Mouse (Mus musculus) neural tube, embryonic 15.5 days (tissue): ENCODE data around the gene Chd2. TPM values are rescaled to one million over a fixed set of nuclear protein-coding genes. Genes with fewer than 3 reads are reported as not detected.

ENCODE experiments used
- ATAC-seq: fragments of 200-750 bp; cut with Nextera tagmentation; 2 replicates; pipeline ENCODE4 v1.8.0; 2017; ENCODE audit warnings: mild to moderate bottlenecking, moderate TSS enrichment, moderate library complexity; ENCODE audit not compliant: low FRiP score
- H3K27ac ChIP-seq: fragments of 300-500 bp; sonication (generic); replicated peaks from 2 replicates; pipeline ENCODE4 v1.5.1; 2015; ENCODE audit warnings: mild to moderate bottlenecking, inconsistent platforms
- H3K27me3 ChIP-seq: fragments of 300-500 bp; sonication (generic); replicated peaks from 2 replicates; pipeline ENCODE4 v1.6.1; 2015; ENCODE audit warnings: inconsistent platforms
- H3K36me3 ChIP-seq: fragments of 300-500 bp; sonication (generic); 2 replicates; pipeline ENCODE4 v1.6.1; 2015; ENCODE audit warnings: inconsistent platforms
- H3K4me1 ChIP-seq: fragments of 300-500 bp; sonication (generic); 2 replicates; pipeline ENCODE4 v1.6.1; 2015; ENCODE audit warnings: inconsistent platforms
- H3K4me2 ChIP-seq: fragments of 300-500 bp; sonication (generic); 2 replicates; pipeline ENCODE4 v1.6.1; 2015; ENCODE audit warnings: inconsistent platforms, mild to moderate bottlenecking, moderate library complexity
- H3K4me3 ChIP-seq: fragments of 300-500 bp; sonication (generic); replicated peaks from 2 replicates; pipeline ENCODE4 v1.5.1; 2015; ENCODE audit warnings: mild to moderate bottlenecking, inconsistent platforms
- H3K9ac ChIP-seq: fragments of 300-500 bp; sonication (generic); replicated peaks from 2 replicates; pipeline ENCODE4 v1.6.1; 2015; ENCODE audit warnings: mild to moderate bottlenecking, inconsistent platforms
- H3K9me3 ChIP-seq: fragments of 300-500 bp; sonication (generic); replicated peaks from 2 replicates; pipeline ENCODE4 v1.6.1; 2016; ENCODE audit warnings: inconsistent platforms
- WGBS: fragments of 180-500 bp; shearing (Covaris S2); methylation state at CpG from one replicate; pipeline ENCODE4 v1.1.7; 2015; ENCODE audit warnings: mixed read lengths; 5-methylcytosine and 5-hydroxymethylcytosine counted together
- polyA plus RNA-seq: library from polyadenylated mRNA; unstranded; fragments of >200 nt; fragmentation: Nextera tagmentation; extraction: Ambion mirVana; gene quantifications from 2 replicates; pipeline ENCODE4 v1.2.1, GENCODE M21; 2015

Chd2 gene
- polyA plus RNA-seq, 1 experiment from 2014 or later, result 31.2 TPM

- WGBS, result 60% methylated on average over 7 of the region's 7 CpGs
- no peak for ATAC-seq
- Histone ChIP-seq H3K4me2 (no peak overlapping the region), H3K9ac (no peak overlapping the region), H3K36me3 (peaks cover 10% of the 10 kb centered on the region), H3K4me3 (no peak overlapping the region), H3K27ac (peak overlapping the region; percentile 70), H3K4me1 (peaks cover 47% of the 10 kb centered on the region), H3K27me3 (no peaks in the 10 kb centered on the region), H3K9me3 (no peaks in the 10 kb centered on the region)
Observed at GRCm38 (mm10) chr7:73411523-73411922, 130.1 kb downstream of the Chd2 start.

GRCm38 (mm10) chr7:73405550-73405949 lies 136.1 kb downstream of the Chd2 start:
- H3K9ac ChIP-seq, result no peak overlapping the region
- WGBS, result 90% methylated on average over 11 of the region's 11 CpGs
- no peaks in the 10 kb centered on the region for H3K9me3 ChIP-seq
- H3K4me2 ChIP-seq, result no peak overlapping the region
- H3K27ac ChIP-seq, result no peak overlapping the region; the same call in 1 of the 2 replicates
- H3K4me1 ChIP-seq, result peaks cover 41% of the 10 kb centered on the region
- peaks cover 10% of the 10 kb centered on the region for H3K36me3 ChIP-seq
- ATAC-seq, result no peak
- H3K4me3 ChIP-seq, result no peak overlapping the region
- H3K27me3 ChIP-seq, result no peaks in the 10 kb centered on the region

DNA sequence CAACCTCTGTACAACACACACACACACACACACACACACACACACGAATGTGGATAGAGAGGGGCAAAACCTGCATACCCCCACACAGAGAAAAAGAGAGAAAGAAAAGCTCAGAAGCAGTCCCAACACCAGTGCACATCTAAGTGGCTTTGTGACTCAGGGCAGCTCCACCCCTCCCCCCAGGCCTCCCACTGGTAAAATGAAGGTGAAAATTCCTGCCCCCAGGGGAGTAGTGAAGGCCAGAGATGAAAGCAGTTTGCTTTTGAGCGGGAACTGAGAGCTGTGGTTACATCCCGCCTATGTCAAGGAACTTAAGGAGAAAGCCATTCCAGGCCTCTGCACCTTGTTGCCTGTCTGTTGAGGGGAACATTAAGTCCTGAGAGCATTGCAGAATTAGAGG lies 138.1 kb downstream of the Chd2 start:
- H3K36me3 ChIP-seq, result no peaks in the 10 kb centered on the region; the same call in 1 of the 2 replicates
- H3K9me3 ChIP-seq, result no peaks in the 10 kb centered on the region
- 0 out of 2 replicates have a peak overlapping the region, but pooled peaks have one; percentile 38 for H3K27ac ChIP-seq
- H3K4me1 ChIP-seq, result peaks cover 56% of the 10 kb centered on the region
- no peaks in the 10 kb centered on the region for H3K27me3 ChIP-seq
- no peak for ATAC-seq
- no peak overlapping the region for H3K4me3 ChIP-seq
- no peak overlapping the region for H3K9ac ChIP-seq
- H3K4me2 ChIP-seq, result no peak overlapping the region
- 42% methylated on average over 3 of the region's 3 CpGs for WGBS

DNA sequence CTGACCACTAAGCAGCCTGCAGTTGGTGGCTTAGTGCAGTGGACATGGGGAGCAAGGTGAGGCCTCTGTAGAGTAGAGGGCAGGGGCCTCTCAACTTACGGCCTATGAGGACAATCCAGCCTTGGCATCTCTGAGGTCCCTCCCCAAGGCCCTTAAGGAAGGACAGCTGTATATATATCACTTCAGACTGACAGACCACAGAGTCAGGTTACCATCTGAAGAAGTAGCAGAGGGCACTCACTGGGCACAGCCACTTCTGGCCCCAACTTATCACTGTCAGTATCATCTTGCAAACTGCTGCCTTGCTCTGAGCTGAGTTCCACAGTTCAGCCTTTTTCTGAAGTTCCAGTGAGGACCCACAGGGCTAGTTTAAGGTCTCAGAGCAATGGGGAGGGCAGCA lies 139.0 kb downstream of the Chd2 start:
- peak overlapping the region; percentile 38 for H3K27ac ChIP-seq
- no peak overlapping the region for H3K4me3 ChIP-seq
- no peaks in the 10 kb centered on the region; the same call in 1 of the 2 replicates for H3K36me3 ChIP-seq
- 52% methylated on average over 1 of the region's 1 CpGs for WGBS
- no peaks in the 10 kb centered on the region for H3K27me3 ChIP-seq
- no peaks in the 10 kb centered on the region for H3K9me3 ChIP-seq
- H3K4me2 ChIP-seq, result no peak overlapping the region
- H3K9ac ChIP-seq, result no peak overlapping the region
- ATAC-seq, result no peak
- H3K4me1 ChIP-seq, result peaks cover 64% of the 10 kb centered on the region

GRCm38 (mm10) chr7:73402106-73402505 lies 139.5 kb downstream of the Chd2 start:
- WGBS, result 17% methylated on average over 2 of the region's 2 CpGs
- no peak overlapping the region for H3K27ac ChIP-seq
- ATAC-seq, result no peak
- no peaks in the 10 kb centered on the region for H3K9me3 ChIP-seq
- no peaks in the 10 kb centered on the region for H3K27me3 ChIP-seq
- H3K4me2 ChIP-seq, result no peak overlapping the region
- H3K4me3 ChIP-seq, result no peak overlapping the region
- no peak overlapping the region for H3K9ac ChIP-seq
- peaks cover 70% of the 10 kb centered on the region for H3K4me1 ChIP-seq
- no peaks in the 10 kb centered on the region; the same call in 1 of the 2 replicates for H3K36me3 ChIP-seq

- H3K4me3 ChIP-seq, result peak overlapping the region; percentile 34
Observed at GRCm38 (mm10) chr7:73400051-73400916, 141.3 kb downstream of the Chd2 start.

GRCm38 (mm10) chr7:73399501-73400044 lies 142.1 kb downstream of the Chd2 start:
- no peaks in the 10 kb centered on the region for H3K27me3 ChIP-seq
- under 1% methylated on average over 19 of the region's 19 CpGs for WGBS
- H3K4me3 ChIP-seq, result peak overlapping the region; percentile 34
- peak overlapping the region; percentile 66 for H3K4me2 ChIP-seq
- H3K36me3 ChIP-seq, result no peaks in the 10 kb centered on the region
- peak; percentile 59 for ATAC-seq
- H3K4me1 ChIP-seq, result peaks cover 77% of the 10 kb centered on the region
- H3K9ac ChIP-seq, result peak overlapping the region; percentile 37
- peak overlapping the region; percentile 79 for H3K27ac ChIP-seq
- H3K9me3 ChIP-seq, result no peaks in the 10 kb centered on the region

More at GRCm38 (mm10) chr7:73400051-73400916, 141.3 kb downstream of the Chd2 start:
- peak overlapping the region; percentile 66 for H3K4me2 ChIP-seq
- peak overlapping the region; percentile 79 for H3K27ac ChIP-seq
- peak overlapping the region; percentile 37; the same call in 1 of the 2 replicates for H3K9ac ChIP-seq
- 10% methylated on average over 20 of the region's 20 CpGs for WGBS
- H3K4me1 ChIP-seq, result peaks cover 81% of the 10 kb centered on the region
- no peaks in the 10 kb centered on the region; the same call in 1 of the 2 replicates for H3K36me3 ChIP-seq
- H3K27me3 ChIP-seq, result no peaks in the 10 kb centered on the region
- peak; percentile 72 for ATAC-seq
- no peaks in the 10 kb centered on the region for H3K9me3 ChIP-seq

GRCm38 (mm10) chr7:73398806-73399442 lies 142.7 kb downstream of the Chd2 start:
- H3K36me3 ChIP-seq, result no peaks in the 10 kb centered on the region
- H3K4me1 ChIP-seq, result peaks cover 78% of the 10 kb centered on the region
- no peaks in the 10 kb centered on the region for H3K27me3 ChIP-seq
- H3K9ac ChIP-seq, result peak overlapping the region; percentile 37
- WGBS, result 6% methylated on average over 19 of the region's 19 CpGs
- peak overlapping the region; percentile 79 for H3K27ac ChIP-seq
- peak overlapping the region; percentile 34 for H3K4me3 ChIP-seq
- no peaks in the 10 kb centered on the region for H3K9me3 ChIP-seq
- peak overlapping the region; percentile 66 for H3K4me2 ChIP-seq
- 0 out of 2 replicates have a peak, but pooled peaks have one; percentile 5 for ATAC-seq

- Histone ChIP-seq H3K4me2 (peak overlapping the region; percentile 66), H3K4me3 (peak overlapping the region; percentile 34; the same call in 1 of the 2 replicates), H3K9ac (peak overlapping the region; percentile 37), H3K36me3 (no peaks in the 10 kb centered on the region), H3K27me3 (no peaks in the 10 kb centered on the region), H3K4me1 (peaks cover 78% of the 10 kb centered on the region), H3K9me3 (no peaks in the 10 kb centered on the region), H3K27ac (peak overlapping the region; percentile 79)
- 5% methylated on average over 11 of the region's 11 CpGs for WGBS
- peak; percentile 32; the same call in 1 of the 2 replicates for ATAC-seq
Observed at GRCm38 (mm10) chr7:73398319-73398718, 143.3 kb downstream of the Chd2 start.

- Histone ChIP-seq H3K27me3 (no peaks in the 10 kb centered on the region), H3K9ac (peak overlapping the region; percentile 67), H3K9me3 (no peaks in the 10 kb centered on the region), H3K4me1 (peaks cover 80% of the 10 kb centered on the region), H3K27ac (peak overlapping the region; percentile 87), H3K36me3 (no peaks in the 10 kb centered on the region), H3K4me3 (peak overlapping the region; percentile 60), H3K4me2 (peak overlapping the region; percentile 93)
- no peak for ATAC-seq
- WGBS, result 23% methylated on average over 4 of the region's 4 CpGs
Observed at GRCm38 (mm10) chr7:73394013-73394409, 147.6 kb downstream of the Chd2 start.

DNA sequence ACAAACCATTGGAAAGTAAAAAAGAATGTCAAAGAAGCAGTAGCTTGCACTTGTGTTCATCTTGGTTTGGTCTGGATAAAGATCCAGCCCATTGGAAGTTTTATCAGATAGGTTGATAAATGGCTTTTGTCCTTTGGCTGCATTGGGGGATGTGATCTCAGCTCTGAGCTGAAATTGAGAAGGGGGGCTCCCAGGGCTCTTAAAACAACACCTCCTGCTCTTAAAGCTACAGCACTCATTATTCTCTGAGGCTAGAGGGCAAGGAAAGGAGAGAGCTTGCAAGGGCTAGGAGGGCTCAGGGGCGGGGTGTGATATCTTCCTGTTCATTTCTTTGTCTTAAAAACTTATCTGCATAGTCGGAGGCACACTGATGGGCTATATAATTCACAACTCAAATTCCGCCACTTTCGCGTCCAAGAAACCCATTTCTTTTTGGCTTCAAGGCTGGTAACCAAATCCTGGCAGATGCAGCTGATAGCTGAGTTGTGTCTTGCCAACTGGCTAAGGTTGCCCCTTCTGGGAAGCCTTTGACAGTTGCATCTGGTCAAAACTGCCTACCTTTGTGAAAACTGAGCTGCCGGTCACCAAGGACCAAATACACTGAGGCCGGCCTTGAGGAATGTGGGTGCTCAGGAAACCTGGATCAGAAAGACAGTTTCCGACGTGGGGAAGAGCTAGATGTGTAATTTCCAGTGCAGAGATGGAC lies 148.2 kb downstream of the Chd2 start:
- 30% methylated on average over 9 of the region's 9 CpGs for WGBS
- no peak for ATAC-seq
- Histone ChIP-seq H3K27ac (peak overlapping the region; percentile 87), H3K9ac (peak overlapping the region; percentile 67), H3K9me3 (no peaks in the 10 kb centered on the region), H3K27me3 (no peaks in the 10 kb centered on the region), H3K36me3 (no peaks in the 10 kb centered on the region), H3K4me2 (peak overlapping the region; percentile 93), H3K4me1 (peaks cover 76% of the 10 kb centered on the region), H3K4me3 (peak overlapping the region; percentile 60)
